Mouse (Mus musculus) frontal cortex, postnatal 36 days (tissue): Measurements from ENCODE around the gene Ppp4r2.

Experiments used
- DNase-seq, 2 experiments: peaks; one replicate each; pipeline ENCODE4 v3.0.0; 2022; ENCODE audit warnings: low spot score in 2 of 2

Gene Ppp4r2

DNA sequence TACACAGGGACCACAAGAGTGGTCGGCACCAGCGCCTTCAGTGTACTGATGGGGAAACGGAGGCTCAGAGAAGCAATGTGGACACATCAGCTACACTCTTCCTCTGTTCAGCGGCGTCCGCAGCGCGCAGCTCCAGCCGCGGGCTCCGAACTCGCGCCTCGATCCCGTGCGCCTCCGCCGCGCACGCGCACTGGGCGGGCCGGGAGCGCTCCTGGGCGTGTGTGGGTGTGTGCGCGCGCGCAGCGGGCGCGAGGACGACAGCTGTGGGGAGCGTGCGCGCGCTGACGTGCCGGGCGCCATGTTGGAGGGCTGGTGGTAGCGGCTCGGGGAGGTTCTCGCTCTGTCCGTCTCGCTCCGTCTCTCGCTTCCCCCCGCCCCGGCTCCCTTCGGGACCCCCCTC, at the start of gene Ppp4r2:
Gene Ppp4r2, plus strand, starts transcription at position 268 of the 400 bp plus-strand sequence.
- DNase-seq = peak; percentile 88 to 90

DNA sequence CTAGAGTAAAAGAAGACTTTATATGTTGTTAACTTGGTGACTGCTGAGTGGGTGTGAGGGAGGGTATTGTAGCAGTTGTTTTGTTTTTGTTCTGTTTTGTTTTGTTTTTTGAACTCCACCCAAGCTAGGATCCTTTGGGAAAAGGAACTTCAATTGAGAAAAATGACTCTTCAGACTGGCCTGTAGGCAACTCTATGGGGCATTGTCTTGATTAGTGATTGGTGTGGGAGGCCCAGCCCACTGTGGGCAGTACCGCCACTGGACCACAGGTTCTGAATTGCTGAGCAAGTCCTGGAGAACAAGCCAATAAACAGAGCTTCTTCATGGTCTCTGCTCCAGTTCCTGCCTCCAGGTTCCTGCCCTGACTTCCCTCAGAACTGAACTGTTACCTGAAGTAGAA, 45.7 kb upstream of the Ppp4r2 start:
- DNase-seq = no peak

DNA sequence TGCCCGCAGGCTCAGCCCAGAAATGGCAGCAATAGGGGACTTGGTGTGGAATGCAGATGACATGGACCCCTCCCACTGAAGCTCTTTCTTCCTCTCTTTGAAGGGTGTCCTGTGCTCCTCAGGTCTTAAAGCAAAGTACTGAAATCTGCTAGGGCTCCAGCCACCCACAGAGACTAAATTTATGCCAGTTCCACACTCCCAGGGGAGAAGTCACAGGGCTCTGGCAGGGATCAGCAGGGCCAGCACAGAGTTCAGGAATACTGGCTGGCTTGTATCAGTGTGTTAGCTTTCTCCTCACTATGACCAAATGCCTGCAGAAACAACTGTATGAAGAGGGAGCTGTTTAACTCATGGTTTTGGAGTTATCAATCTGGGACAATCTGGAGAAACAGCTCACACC, 44.3 kb upstream of the Ppp4r2 start:
- DNase-seq = no peak

DNA sequence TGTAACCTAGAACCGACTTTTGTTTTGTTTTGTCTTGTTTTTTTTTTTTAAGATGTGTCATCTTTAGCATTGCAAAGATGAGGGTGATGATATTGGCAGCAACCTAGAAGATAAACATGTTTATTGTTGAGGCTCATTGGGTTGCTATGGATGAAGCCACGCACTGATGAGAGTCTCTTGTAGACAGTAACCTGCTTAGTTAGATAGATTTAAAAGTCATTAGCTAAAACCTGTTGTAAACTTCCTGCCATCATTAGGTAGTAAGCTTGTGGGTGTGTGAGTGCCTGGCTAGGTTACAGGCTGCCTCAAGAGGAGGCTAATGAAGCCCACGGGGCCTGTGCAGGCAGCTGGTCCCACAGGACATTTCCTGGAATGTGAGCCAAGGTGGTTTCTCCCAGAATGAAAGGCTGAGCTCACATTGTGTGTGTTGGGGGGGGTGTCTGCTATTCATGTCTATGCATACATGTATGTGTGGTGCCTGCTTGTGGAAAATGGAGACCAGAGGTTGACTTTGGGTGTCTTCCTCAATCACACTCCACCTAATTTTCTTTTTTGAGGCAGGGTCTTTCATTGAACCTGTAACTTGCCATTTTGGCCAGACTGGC, 41.3 kb upstream of the Ppp4r2 start:
- DNase-seq = no peak

DNA sequence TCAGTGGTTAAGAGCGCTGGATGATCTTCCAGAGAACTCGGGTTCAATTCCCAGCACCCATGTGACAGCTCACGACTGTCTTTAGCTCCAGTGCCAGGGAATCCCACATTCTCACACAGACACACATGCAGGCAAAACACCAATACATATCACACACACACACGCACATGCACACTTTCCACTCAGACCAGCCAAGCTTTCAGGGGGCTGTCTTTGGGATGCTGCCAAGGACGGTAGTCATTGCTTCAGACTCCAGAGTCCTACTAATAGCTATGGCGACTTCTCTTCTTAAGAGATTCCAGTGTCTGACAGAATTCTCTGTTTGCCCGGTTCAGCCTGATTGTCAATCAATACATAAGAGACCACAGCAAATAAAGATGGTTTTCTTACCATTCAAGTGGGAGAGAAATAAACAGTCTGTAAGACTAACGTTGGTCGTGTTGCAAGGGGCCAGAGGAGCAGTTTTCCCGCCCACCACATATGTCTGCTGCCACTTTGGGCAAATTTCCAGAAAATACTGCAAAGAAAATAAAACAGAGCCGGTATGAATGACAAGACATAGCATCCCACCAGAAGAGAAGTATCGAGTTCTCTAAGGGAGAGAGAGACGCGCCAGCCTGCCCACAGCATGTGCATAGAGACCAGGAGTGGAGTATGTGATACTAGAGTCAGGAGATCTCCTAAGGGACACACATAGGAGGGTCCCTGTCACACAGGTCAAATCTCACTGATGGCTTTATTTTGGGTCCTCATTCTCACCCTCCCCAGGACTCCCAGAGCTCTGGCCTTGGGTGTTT, 40.3 kb upstream of the Ppp4r2 start:
- no peak for DNase-seq

DNA sequence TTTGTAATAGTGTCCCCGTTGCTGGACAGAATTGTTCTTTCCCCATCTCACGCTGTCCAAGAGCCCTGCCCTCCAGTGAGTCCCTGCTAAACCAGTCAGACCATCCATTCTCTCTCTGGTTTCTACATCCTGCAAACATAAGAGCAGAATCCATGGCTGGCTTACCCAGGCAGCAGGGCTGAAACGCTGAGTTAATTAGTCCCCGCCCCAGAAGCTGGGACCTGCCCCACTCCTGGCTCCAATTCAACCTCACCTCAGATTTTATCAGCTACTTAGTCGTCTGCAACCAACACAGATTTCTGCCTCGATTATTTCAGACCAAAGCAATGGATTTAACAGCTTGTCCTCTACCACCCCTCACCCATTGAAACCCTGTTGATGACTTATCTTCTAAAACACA, 37.6 kb upstream of the Ppp4r2 start:
- DNase-seq = no peak

DNA sequence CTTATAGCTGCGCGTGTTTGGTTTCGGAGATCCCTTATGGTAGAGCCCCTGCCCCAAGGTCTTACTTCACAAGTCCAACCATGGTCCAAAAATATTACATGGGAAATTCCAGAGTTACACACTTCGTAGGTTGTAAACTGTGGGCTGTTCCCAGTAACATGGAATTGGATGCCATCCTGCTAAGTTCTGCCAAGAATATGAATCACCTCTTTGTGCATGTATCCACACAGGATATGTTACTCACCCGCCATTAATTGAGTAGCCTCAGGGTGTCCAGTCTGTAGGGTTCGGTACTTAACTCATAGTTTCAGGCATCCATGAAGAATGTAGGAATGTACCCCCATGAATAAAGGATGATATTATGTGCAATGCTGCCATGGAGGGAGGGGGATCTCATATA, 34.1 kb upstream of the Ppp4r2 start:
- no peak for DNase-seq

DNA sequence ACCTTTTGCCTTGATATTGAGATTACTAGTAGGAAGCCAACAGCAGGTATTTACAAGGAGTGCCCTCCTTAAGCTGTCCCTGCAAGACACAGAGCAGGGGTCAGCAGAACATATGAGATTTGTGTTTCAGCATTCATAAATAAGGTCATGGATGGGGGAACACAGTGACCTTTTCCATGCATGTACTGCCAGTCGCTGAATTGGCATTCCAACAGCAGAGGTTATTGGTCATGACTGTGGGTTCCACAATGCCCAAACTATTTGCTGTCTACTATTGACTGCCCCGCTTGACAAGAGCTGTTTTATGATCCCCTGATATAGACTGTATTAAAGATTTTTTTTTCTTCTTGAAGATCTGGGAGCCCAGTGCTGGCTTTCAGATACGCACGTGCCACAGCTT, 33.7 kb upstream of the Ppp4r2 start:
- DNase-seq = no peak

DNA sequence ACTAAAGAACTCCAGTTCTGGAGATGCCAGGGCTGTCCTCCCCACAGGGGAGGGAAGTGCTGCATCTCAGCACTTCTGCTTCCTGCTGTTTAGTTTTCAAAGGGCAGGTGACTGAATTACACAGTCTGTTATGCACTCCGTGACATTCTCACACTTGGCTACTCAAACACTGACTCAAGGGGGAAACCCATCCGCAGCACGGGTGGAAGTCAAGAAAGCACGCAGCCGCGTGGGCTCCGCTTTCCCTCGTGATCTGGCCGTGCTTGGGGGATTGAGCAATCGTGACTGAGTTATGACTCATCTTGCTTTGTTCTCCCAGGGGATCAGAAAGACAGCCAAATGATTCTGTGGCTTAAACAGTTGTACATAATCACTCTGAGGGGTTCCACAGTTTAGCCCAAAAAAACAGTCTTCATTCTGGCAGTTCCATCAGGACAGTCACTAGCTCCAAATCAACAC, 32.9 kb upstream of the Ppp4r2 start:
- peak; percentile 52 to 54 for DNase-seq

DNA sequence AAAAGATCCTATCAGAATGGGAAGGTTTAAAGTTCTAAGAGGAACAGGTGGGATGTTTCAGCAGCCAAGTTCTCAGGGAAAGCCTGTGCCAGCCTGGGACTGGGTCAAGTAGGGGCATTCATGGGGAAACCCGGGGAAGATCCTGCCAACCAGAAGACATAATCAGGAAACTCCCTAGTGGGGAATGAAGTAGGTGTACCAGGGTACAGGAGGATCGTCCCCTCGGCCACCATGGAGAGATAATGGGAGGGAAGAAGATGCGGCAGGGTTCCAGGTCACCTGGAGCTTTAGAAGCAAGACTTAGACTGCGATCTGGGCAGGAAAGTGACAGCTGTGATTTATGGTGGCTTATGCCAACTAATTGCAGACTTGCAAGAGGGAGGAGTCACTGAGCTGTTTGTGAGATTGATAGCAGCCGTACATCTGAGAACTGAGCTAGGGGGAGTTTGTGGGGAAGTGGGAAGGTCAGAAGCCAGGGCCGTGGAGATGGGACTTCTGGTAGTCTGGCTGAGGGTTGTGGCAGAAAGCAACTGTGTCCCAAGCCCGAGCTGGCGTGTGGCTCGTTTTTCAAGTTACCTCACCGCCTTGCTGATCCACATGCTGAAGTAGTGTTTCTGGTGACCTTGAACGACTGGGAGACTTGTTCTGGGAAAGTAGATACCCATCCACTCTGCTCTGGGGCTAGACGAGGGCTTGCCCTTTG, 30.9 kb upstream of the Ppp4r2 start:
- no peak for DNase-seq

DNA sequence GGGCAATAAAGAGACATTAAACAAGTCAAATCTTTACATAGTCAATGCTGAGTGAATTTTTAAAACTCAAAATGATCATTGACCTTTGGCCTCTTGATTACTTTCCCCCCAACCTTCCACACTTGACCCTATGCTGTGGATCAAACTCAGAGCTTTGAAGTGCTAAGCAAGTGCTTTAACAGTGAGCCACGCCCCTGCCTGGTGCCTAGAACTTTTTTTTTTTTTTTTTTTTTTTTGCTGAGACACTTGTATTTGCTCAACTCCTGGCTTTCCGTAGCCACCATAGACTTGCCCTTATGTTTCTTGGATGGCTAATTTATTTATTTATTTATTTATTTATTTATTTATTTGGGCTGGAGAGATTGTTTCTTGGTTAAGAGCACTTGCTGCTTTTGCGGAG, 30.2 kb upstream of the Ppp4r2 start:
- no peak for DNase-seq

DNA sequence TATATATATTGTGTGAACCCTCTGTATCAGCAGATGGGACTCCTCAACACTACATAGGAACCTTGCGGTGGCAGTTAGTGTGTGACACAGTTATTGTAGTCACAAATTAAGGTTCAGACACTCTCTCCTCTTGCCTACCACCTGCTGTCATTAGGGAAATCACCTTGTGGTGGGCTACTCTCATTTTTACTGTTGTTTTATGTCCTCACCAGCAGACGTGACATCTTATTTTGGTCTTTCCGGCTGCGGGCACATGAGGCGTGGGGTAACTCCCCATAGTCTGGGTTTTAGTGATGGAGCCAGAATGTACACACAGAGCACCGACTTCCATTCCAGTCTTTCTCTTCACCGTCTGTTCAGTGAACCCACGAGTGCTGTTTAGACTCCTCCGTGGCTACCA, 26.2 kb upstream of the Ppp4r2 start:
- DNase-seq = no peak

DNA sequence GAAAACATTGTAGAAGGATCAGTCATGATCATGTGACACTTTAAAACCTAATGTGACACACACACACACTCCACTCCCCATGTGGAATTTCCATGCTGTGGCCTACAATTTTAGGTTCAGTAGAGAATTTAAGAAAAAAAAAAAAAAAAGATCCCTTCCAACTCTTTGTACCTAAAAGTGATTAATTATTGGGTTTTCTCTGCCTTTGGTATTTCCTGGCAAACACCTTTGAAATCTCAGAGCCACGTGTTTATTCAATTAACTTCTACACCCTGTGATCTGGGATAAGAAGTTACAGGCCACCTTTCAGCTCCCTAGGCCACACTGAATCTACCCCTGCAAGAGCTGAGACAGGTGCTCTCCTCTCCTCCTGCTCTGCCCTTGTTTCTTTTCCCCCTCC, 25.7 kb upstream of the Ppp4r2 start:
- no peak for DNase-seq

DNA sequence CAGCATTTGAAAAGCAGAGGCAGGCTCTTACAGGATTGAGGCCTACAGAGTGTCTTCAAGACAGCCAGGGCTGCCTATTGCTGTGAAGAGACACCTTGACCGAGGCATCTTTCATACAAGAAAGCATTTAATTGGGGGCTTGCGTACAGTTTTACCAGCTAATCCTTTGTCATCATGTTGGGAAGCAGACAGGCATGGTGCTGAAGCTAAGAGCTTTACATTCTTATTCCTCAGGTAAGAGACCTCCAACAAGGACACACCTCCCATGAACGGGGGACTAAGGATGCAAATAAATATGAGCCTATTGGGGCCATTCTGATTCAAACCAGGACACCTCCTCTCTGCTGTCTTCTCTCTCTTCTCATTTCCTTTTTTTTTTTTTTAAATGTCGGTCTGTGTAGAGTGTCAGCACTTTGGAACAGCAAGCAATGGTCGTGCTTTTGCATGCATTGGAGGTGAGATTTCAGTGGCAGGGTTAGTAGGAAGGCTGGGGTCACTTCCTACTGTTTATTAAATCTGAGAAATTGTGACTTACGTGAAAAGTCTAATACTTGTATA, 25.1 kb upstream of the Ppp4r2 start:
- DNase-seq = no peak

DNA sequence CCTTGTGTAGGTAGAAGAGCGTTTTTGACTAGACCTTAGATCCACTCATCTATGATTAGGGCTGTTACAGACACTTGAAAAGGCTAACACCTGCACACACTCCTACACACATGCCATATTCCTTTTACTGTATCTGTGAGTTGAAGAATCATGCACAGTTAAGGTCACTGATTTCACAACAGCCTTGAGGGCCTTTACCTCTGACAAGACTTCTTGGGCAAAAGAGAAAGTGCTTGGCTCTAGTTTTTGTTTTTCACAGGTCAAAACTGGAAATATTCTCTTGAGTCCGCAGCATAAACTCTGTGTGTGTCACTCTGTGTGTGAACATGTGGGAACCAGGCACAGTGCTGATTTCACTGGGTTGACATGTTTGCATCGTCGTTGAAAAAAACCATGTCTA, 23.3 kb upstream of the Ppp4r2 start:
- DNase-seq = no peak

DNA sequence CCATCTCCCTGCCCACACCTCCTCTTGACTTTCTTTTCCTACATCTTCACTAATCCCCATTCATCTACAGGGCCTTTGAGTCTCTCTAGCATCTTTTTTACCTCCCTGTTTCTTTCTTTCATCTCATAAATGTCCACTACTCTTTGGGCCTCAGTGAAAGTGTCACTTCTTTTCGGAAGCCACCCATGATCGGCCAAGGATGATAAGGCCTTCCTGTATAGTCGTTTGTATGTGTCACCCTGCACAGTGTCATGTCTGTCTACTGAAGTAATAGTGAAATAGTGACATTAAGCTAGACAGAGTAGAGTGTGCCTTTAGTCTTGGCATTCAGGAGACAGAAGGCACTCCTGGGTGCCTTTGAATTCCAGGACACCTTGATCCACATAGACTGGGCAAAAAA, 21.7 kb upstream of the Ppp4r2 start:
- no peak for DNase-seq

DNA sequence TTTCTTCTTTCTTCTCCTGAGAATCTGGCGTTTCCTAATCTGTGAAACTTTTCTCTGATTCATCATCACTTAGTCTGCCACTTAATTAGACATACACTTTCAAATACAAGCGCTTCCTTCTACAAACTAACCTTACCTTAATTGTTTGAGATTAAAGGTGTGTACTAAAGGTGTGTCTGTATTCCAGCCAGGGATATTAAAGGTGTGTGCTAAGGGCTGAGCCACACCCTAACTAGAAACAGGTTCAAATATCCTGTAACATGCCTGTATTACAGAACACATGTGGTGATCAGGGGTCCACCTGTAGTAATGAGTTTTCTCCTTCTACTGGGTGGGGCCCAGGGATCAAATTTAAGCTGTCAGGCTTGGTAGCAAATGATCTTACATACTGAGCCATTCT, 12.1 kb upstream of the Ppp4r2 start:
- DNase-seq = no peak

DNA sequence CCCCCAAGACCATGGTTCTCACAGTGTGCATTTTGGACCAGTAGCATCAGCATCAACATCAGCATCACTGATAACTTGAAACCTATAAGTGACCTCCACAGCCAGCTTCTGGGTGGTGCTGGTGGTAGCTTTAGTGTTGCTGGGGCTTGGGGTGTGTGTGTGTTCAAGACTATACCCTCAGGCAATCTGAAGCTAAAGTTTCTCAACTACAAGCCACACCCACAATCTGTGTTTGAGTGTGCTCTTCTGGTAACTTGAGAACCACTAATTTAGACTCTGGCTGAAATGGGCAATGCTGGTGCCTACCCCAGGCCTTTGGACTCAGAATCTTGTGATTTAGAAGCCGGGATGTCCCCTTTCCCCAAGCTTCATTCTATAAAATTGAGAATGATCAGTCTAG, 10.1 kb upstream of the Ppp4r2 start:
- no peak for DNase-seq

DNA sequence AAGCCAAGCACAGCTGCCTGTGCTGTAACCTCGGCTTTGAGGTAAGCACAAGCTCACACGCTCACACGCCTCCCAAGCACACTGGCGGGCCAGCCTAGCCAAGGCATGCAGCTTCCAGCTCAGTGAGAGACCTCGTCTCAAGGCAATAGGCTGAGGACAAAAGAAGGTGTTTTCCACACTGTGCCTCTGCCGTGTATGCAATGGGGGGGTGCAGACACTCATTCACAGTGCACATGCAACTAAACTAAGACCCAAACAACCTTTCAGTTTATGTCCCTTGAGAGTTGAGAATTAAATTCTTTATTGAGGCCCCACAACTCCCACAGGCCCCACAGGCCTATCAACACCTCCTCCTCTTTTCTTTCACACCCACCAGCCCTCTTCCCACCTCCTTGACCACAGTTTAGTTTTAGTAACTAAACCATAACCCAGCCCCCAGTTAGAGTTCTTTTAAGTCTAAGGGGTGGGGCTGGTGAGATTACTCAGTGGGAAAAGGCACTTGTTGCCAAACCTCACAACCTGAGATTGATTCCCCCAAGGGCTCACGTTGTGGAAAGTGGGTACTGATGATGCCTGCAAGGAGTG, 8.9 kb upstream of the Ppp4r2 start:
- no peak for DNase-seq

DNA sequence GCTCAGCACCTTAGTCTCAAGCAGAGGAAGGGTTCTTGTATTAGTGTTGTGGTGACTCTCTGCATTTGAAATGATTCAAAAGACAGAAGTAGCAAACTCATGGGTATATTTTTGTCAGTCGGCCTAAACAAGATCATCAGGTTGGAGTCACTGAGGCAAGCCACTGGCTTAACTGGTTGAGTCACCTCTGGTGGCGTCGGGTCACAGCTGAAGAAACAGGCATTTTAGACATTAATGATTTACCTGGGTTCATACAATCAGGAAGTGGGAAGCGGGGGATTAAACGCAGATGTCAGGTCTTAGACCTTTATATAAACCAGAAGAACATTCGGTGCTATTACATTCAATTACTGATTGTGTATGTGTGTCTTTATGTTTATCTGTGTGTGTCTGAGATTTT, 7.4 kb upstream of the Ppp4r2 start:
- no peak for DNase-seq

DNA sequence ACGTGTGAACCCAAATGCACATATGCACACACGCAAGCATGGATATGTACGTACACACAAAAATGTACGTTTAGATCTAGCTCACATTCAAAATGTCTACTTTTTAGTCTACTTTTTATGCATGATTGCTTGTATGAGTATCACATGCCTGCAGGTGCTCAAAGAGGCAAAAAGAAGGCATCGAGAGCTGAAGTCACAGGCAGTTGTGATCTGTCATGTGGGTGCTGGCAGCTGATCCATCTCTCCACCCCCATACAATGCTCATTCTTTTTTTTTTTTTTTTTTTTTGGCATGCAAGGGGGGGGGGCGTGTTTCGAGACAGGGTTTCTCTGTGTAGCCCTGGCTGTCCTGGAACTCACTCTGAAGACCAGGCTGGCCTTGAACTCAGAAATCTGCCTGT, 4.9 kb upstream of the Ppp4r2 start:
- DNase-seq = no peak

DNA sequence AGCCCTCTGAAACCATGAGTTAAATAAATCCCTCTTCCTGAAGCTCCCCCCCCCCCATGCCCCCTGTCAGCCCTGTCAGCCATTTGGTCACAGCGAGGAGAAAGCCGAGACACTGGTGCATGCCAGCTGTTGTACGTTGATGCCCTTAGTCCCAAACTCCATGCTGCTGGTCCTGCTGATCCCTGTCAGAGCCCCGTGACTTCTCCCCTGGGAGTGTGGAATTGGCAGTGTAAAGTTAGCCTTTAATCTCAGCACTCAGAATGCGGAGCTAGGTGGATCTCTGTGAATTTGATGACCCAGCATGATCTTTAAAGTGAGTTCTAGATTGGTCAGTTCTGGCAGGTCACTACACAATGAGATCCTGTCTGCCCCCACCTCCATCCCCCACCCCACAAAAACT, 3.7 kb upstream of the Ppp4r2 start:
- no peak for DNase-seq
